Mouse (Mus musculus) lung, embryonic 14.5 days (tissue): ENCODE results near the gene Tjp1. TPM values are rescaled to one million over a fixed set of nuclear protein-coding genes. Genes with fewer than 3 reads are reported as not detected.

Experiments
- ATAC-seq: fragments of 200-750 bp; cut with Nextera tagmentation; 2 replicates; pipeline ENCODE4 v1.8.0; 2017; ENCODE audit warnings: mild to moderate bottlenecking, moderate TSS enrichment, moderate library complexity; ENCODE audit not compliant: insufficient read depth
- DNase-seq: peaks from one replicate; pipeline ENCODE4 v3.0.0-alpha.2; 2015
- H3K27ac ChIP-seq: fragments of 300-500 bp; sonication (generic); 2 replicates; pipeline ENCODE4 v1.5.1; 2014; ENCODE audit warnings: low read depth, mild to moderate bottlenecking, moderate library complexity
- H3K27me3 ChIP-seq: fragments of 300-500 bp; sonication (generic); 2 replicates; pipeline ENCODE4 v1.6.1; 2014; ENCODE audit warnings: low read length, control low read depth; ENCODE audit not compliant: insufficient read depth
- H3K36me3 ChIP-seq: fragments of 300-500 bp; sonication (generic); 2 replicates; pipeline ENCODE4 v1.6.1; 2014; ENCODE audit warnings: control low read depth; ENCODE audit not compliant: insufficient read depth
- H3K4me1 ChIP-seq: fragments of 300-500 bp; sonication (generic); 2 replicates; pipeline ENCODE4 v1.6.1; 2014; ENCODE audit warnings: antibody characterized with exemption, control low read depth; ENCODE audit not compliant: insufficient read depth
- H3K4me2 ChIP-seq: fragments of 300-500 bp; sonication (generic); 2 replicates; pipeline ENCODE4 v1.6.1; 2014; ENCODE audit warnings: mild to moderate bottlenecking
- H3K4me3 ChIP-seq: fragments of 300-500 bp; sonication (generic); 2 replicates; pipeline ENCODE4 v1.5.1; 2014; ENCODE audit warnings: low read depth, low read length
- H3K9ac ChIP-seq: fragments of 300-500 bp; sonication (generic); 2 replicates; pipeline ENCODE4 v1.6.1; 2014
- H3K9me3 ChIP-seq: fragments of 300-500 bp; sonication (generic); 2 replicates; pipeline ENCODE4 v1.6.1; 2016; ENCODE audit warnings: low read depth, low read length, control low read depth
- CTCF ChIP-seq: IDR thresholded peaks from 2 replicates; pipeline ENCODE4 v1.5.1; 2016; ENCODE audit warnings: antibody characterized with exemption, low read depth
- WGBS: fragments of 180-500 bp; shearing (Covaris S2); extraction: QIAGEN DNeasy Blood & Tissue Kit; methylation state at CpG from one replicate; pipeline ENCODE4 v1.1.7; 2014; 5-methylcytosine and 5-hydroxymethylcytosine counted together
- polyA plus RNA-seq: library from polyadenylated mRNA; unstranded; fragments of >200 nt; fragmentation: Nextera tagmentation; extraction: Ambion mirVana; gene quantifications from 2 replicates; pipeline ENCODE4 v1.2.1, GENCODE M21; 2014

The Tjp1 gene
- polyA plus RNA-seq, 1 experiment from 2014 or later = 32.2 TPM

DNA sequence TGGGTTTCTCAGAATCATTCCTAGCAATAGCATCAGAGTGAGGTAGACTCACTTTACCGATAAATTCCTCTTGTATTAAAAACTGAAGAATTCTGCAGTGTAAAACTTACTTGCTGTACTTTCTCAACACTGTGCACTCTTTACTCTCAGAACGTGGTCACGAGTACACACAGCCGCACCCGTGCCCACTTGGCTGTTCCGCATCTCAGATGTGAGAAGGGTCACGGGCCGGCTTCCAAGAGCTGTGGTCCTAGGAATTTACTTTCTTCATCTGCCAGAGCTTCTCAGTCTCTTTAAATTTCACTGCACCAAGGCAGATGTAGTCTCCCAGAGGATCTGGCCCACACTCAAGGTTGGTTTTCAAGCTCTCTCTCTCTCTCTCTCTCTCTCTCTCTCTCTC, 277.9 kb downstream of the Tjp1 start:
- Histone ChIP-seq H3K27ac (no peak overlapping the region), H3K27me3 (no peaks in the 10 kb centered on the region), H3K4me1 (no peaks in the 10 kb centered on the region), H3K9me3 (no peaks in the 10 kb centered on the region), H3K9ac (no peak overlapping the region), H3K4me2 (no peak overlapping the region), H3K36me3 (no peaks in the 10 kb centered on the region), H3K4me3 (no peak overlapping the region)
- ATAC-seq = no peak
- 75% methylated on average over 8 of the region's 8 CpGs for WGBS
- no peak for TF ChIP-seq CTCF
- DNase-seq = peak; percentile 35

Other genes starting within 250 kb of the Tjp1 start
- 9.1 and 10.4 TPM in 2 replicates for gene Tarsl2, start 117.1 kb upstream of the Tjp1 start, polyA plus RNA-seq
- gene Tm2d3, start 163.4 kb upstream of the Tjp1 start, polyA plus RNA-seq = 70.4 and 76.3 TPM in 2 replicates